Mouse (Mus musculus): ENCODE measurements around the gene Mrpl24. TPM values are rescaled to one million over a fixed set of nuclear protein-coding genes. Genes with fewer than 3 reads are reported as not detected.

The Mrpl24 gene
- total RNA-seq, 2 experiments from 2014 or later = 36.7 to 42.3 TPM

- no peak for DNase-seq
- intact Hi-C loops (cut with DNase I) = no loop called here
These were observed 11.4 kb upstream of the Mrpl24 start for GRCm38 (mm10) chr3:87907906-87908305.

DNA sequence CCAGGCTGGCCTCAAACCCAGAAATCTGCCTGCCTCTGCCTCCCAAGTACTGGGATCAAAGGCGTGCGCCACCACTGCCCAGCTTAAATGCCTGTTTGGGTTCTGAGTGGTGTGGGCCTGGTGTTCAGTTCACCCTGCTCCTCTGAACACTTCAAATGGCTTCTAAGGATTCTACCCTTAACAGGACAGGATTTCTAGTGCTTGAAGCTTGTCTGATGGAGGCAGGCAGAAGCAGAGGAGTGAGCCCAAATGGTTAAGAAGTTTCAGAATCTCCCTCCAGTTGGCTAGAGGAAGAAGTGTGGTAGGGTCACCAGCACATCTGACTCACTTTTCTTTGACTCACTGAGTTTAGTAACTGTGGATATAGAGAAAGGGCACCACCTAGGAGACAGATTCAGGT, 9.9 kb upstream of the Mrpl24 start:
- intact Hi-C loops (cut with DNase I) = no loop called here
- no peak for DNase-seq

DNA sequence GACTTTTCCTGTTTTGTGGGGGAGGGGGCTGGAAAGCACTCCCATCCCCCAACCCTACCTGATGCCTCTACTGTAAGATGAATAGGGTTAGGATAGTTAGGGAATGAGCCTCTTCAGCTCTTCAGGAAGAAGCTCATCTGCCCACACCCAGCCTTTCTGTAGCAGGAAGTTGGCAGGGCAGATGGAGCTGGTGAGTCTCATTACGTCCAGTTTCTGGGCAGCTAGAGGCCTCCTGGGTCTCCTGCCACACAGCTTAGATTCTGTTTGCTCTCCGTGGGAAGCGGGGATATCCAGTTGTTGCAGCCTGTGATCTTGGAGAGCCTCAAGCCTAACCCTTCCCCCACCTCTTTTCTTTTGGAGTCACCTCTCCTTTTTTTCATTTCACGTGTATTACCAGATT, 9.4 kb upstream of the Mrpl24 start:
- intact Hi-C loops (cut with DNase I) = no loop called here
- no peak for DNase-seq

GRCm38 (mm10) chr3:87910573-87911141, 8.6 kb upstream of the Mrpl24 start:
- DNase-seq = peak; percentile 77 to 79
- intact Hi-C loops (cut with DNase I) = no loop called here

DNA sequence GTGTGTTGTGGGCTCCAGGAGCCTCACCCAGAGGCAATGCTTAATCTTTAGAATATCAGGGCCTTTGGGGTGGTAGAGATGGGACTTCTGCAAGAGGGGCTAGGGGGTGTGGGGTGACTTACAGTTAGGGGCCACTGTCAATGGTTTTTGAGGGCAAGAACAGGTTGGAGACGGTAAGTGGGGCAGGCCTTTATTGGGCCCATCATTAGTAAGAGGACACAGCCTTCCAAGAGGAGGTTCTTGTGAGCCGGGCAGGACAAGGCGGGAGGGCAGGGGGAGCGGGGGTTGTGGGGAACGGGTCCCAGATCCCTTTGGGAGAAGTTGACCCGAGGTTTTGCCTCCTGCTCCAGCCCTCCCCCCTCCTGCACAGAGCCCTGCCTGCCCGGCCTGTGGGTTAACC, 5.8 kb upstream of the Mrpl24 start:
- intact Hi-C loops (cut with DNase I) = no loop called here
- DNase-seq = no peak

DNA sequence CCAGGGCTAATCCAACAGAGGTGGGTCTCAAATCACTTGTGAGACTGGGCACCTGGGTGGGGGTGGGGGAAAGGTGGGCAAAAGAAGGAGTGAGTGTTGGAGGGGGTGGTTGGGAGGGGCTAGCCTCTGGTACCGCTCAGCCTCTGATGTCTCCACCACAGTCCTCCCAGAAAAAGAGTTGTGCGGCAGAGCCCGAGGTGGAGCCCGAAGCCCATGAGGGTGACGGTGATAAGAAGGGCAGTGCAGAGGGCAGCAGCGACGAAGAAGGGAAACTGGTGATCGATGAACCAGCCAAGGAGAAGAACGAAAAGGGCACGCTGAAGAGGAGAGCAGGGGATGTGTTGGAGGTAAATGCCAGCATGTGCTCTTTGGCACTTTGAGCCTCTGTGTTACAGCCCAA, 5.4 kb upstream of the Mrpl24 start:
- DNase-seq = no peak
- intact Hi-C loops (cut with DNase I) = no loop called here

GRCm38 (mm10) chr3:87916990-87917389, 2.3 kb upstream of the Mrpl24 start:
- DNase-seq = no peak
- intact Hi-C loops (cut with DNase I) = no loop called here

DNA sequence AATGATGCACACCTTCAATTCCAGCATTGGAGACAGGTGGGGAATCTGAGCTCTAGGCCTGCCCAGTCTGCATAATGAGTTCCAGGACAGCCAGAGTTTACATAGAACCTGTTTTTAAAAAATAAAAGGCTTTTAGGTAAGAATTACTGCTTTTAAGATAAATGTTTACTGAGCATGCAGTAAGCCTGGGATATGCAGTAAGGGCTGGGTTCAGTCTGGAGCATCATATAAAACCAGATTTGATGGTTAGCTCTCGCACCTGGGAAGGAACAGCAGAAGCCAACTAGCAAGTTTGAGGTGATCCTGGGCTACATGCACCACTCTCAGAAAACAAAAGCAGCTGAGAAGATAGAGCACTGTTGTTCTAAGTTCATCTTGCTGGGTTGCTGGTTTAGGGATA, 755 bp upstream of the Mrpl24 start:
- no peak for DNase-seq
- intact Hi-C loops (cut with DNase I) = no loop called here

DNA sequence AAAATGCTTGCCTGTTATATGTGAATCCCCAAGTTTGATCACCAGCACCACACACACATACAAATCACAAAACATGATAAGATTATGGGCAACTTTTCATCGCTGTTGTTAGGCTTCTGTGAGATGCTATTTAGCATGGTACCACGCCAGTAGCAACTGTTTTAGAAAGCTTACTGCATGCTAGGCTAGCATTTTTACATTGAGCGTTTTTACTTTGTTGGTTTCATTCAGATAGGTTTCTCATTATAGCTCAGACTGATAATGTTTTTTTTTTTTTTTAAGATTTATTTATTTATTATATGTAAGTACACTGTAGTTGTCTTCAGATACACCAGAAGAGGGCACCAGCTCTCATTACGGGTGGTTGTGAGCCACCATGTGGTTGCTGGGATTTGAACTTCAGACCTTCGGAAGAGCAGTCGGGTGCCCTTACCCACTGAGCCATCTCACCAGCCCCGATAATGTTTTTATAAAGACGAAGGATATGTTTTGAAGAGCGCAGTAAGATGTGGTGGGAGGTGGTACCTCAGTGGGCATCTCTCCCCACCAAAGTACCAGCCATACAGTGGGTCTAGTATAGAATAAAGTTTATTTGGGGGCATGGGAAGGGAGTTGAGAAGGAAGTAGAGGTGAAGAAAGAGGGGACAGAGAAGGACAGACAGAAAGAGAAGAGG, 1.1 kb downstream of the Mrpl24 start:
- intact Hi-C loops (cut with DNase I) = no loop called here

DNA sequence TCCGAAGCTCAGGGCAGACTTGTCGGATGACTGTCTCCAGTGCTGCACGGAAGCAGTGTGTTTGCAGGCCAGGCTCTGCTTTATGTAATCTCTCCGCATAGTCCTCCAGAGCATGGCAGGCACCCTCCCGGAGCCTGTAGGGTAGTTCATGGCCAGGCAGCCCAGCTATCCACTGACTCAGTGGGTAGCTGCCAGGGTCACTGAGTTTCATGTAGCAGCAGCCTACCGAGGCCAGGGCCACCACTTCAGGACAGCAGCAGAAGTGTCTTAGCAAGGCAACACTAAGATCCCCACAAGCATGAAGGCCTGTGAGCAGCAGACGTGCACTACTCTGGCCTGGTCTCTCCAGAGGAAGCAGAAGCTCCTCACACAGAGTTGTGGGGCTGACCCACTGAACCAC, 5.7 kb downstream of the Mrpl24 start:
- no peak for DNase-seq
- intact Hi-C loops (cut with DNase I) = no loop called here

More for the DNA sequence above, 1.1 kb downstream of the Mrpl24 start:
- no peak for DNase-seq

DNA sequence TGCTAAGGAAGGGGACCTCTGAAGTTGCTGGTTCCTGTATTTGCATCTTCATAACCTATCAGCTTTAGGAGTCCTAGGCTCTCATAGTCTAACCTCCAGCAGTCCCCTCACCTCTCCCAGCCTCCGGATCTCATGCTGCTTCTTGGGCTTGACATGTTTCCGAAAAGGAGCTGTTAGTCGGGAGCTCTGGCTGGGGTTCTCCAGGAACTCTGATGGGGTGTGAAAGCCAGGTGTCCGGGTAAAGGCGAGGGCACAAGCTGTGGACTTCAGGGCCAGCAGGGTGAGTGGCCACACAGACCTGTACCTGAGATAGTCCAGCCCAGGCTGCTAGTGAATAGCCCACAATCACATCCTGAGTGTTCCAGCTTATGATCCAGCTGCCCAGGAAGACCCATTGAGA, 8.1 kb downstream of the Mrpl24 start:
- intact Hi-C loops (cut with DNase I) = no loop called here
- DNase-seq = no peak

DNA sequence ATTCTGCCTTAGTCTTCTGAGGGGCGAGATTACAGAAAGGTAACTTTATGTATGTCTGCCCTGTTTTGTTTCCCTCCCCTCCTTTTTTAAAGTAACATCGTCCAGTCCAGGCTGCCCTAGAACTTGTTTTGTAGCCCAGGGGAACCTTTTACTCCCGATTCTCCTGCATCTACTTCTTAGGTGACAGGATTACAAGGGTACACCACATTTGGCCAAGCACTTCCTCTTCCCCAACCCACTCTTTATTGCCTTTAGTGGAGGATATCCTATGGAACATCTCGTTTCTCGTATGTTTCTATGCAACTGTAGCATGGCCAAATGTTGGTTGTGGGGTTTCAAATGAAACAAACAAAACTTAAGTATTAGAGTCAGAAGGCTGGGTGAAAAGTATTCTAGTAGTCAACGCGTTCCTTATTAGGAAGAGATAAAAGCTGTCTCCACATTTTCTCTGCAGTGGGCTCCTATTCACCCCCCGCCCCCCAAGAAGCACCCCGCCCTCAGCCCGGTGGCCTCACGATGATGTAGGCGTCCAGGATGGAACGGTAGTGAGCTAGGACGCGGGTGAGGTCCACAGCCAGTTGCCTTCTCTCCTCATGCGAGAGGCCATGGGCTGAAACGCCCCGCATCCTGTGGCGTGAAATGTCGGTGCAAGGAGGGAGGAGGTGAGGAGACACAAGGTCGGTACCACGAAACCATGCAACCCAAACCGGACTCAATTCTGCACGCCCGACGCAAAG, 10.2 kb downstream of the Mrpl24 start:
- no peak for DNase-seq
- intact Hi-C loops (cut with DNase I) = loop anchor here (5.0 to 10.0 kb wide), 2 partner anchors 43 to 145 kb away; partner anchors contain the start of genes Nes and Ttc24

DNA sequence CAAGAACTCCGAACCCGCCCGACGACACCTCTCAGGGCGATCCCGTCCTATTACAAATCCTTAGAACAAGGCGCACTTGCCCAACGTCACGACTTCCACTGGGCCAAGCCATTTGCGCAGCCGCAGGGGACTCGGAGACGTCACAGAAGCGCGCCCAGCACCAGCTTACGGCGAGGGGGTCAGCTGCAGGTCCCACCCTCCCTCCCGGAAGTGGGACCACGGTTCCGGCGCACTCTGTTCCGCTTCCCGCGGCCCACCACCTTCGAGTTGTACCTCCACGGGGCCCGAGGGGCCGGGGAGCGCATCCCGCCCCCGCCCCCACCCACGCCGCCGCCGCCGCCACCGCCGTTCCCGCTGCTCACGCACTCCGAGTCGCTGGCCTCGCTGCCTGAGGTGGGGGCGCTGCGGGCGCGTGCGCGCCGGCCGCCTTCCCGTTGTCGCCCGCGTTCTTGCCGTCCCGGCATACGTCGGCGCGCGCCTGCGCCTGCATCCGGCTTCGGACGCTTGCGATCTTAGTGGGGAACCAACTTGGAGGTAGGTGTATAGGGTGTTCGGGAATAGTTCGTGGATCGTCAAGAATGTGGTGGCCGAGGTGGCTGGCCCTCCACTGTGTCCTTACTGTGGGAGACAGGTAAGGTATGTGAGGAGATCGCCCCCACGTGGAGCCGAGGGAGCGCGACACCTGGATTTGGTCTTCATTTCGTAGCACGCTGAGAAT, 10.9 kb downstream of the Mrpl24 start, which contains the start of the genes Isg20l2 and Rrnad1:
Gene Isg20l2 (plus strand): TSS at position 237 of the 718 bp plus-strand sequence.
Gene Rrnad1 (minus strand): TSS at position 640 of the 718 bp plus-strand sequence.
- intact Hi-C loops (cut with DNase I) = loop anchor here (5.0 to 10.0 kb wide), 2 partner anchors 42 to 145 kb away; partner anchors contain the start of genes Nes and Ttc24

DNA sequence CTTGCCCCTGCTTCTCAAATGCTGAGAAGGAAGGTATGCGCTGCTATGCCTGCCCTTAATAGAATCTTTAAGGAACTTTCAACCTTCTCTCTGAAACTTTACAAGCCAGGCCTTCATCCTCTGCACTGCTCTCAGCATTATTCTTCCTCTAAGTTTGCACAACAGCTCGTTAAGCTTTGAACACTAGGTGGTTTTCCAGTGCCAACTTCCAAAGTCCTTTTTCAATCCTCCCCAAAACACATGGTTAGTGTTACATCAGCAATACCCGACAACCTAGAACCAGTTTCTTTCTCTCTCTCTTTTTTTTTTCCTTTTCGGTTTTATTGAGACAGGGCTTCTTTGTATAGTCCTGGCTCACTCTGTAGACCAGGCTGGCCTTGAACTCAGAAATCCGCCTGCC, 14.7 kb downstream of the Mrpl24 start:
- DNase-seq = no peak
- intact Hi-C loops (cut with DNase I) = loop anchor here (2.0 to 10.0 kb wide), 3 partner anchors 27 to 141 kb away; partner anchors contain the start of genes Nes and Ttc24

More for the DNA sequence above, 10.9 kb downstream of the Mrpl24 start, which contains the start of the genes Isg20l2 and Rrnad1:
- peak; percentile 94 to 95 for DNase-seq

- intact Hi-C loops (cut with DNase I) = loop anchor here (2.0 to 10.0 kb wide), 3 partner anchors 26 to 140 kb away; partner anchors contain the start of genes Nes and Ttc24
- DNase-seq = no peak
These were observed 15.2 kb downstream of the Mrpl24 start for GRCm38 (mm10) chr3:87934501-87934900.

GRCm38 (mm10) chr3:87935201-87935600, 15.9 kb downstream of the Mrpl24 start:
- intact Hi-C loops (cut with DNase I) = loop anchor here (2.0 to 10.0 kb wide), 2 partner anchors 26 to 140 kb away; partner anchors contain the start of gene Ttc24
- no peak for DNase-seq

DNA sequence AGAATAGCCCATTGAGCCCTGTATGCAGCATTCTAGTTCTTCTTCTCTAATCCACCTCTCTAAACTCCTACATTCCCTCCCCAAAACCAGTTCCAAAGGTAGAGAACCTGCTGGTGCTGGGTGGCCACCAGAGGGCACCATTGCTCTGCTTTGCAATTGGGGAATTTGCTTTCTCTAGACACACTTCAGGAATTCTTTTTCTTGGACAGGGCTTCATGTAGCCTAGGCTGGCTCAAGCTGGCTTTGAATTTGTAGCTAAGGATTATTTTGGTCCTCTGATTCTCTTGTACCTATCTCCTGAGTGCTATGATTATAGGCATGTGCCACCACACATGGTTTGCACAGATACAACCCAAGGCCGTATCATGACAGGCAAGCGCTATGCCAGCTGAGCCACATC, 16.5 kb downstream of the Mrpl24 start:
- peak; percentile 61 to 64 for DNase-seq
- intact Hi-C loops (cut with DNase I) = loop anchor here (2.0 to 10.0 kb wide), 3 partner anchors 25 to 139 kb away; partner anchors contain the start of gene Ttc24

- no peak for DNase-seq
- intact Hi-C loops (cut with DNase I) = no loop called here
These were observed 21.3 kb downstream of the Mrpl24 start for GRCm38 (mm10) chr3:87940611-87941010.

GRCm38 (mm10) chr3:87942471-87942870, 23.2 kb downstream of the Mrpl24 start:
- intact Hi-C loops (cut with DNase I) = no loop called here
- DNase-seq = no peak

- intact Hi-C loops (cut with DNase I) = no loop called here
- no peak for DNase-seq
These were observed 24.3 kb downstream of the Mrpl24 start for GRCm38 (mm10) chr3:87943586-87943985.
